31 mouse cellular contexts compared by ENCODE assay signal in the genomic region with DNA sequence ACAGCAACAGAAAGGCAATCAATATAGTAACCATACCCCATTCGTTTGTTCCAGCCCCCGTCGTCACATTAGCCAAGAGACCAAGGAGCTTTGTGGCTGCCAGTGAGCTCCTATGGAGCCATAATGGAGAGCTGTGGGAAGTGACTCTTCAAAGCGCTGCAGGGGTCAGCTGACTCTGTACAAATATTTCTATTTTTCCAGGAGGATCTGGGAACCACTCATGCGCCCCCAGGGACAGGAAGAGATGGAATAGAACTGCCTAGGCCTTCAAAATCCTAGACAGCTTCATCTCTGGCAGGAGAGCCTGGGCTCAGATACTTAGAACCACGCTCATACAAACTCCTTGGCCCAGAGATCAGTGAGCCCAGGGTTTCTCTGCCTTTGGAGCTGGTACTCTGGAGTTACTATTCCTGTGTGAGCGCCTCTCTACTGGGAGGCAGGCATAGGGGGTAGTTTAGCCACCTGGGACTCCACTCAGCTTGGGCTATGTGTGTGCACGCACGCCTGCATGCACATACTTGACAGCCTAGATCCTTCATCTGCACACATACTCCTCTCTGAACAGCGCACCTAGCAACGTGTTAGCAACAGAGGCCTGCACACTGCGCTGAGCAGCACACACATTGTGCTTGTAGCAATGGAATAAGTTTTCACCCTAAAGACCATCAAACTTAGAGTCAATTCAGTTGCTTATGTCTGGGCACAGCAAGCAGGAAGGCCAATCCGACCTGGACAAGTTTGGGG. TPM values are rescaled to one million over a fixed set of nuclear protein-coding genes. Genes with fewer than 3 reads are reported as not detected.
A peak's percentile ranks its signal among the peaks of the same experiment; 100 is the strongest.
DNase-seq lines count a peak whose midpoint lies in the region; ATAC-seq and TF ChIP-seq lines count a peak whose summit lies in the region.
"Had no signal": no experiment of that assay in that cellular context is flagged by ENCODE, and none has a peak within 500 bp of the region (broad histone marks: within the 10 kb centered on the region; RNA-seq: fewer than 3 reads in every experiment).

No protein-coding gene starts in this region.

- H3K9me3 ChIP-seq in hindbrain, embryonic 15.5 days: no peaks in the 10 kb centered on the region
- H3K9me3 ChIP-seq in hindbrain, embryonic 14.5 days (ENCODE audit: control insufficient read depth, low read length): no peaks in the 10 kb centered on the region
- no peaks in the 10 kb centered on the region for H3K9me3 ChIP-seq in neural tube, embryonic 13.5 days
- H3K9me3 ChIP-seq in neural tube, embryonic 15.5 days (replicated peaks): no peaks in the 10 kb centered on the region
- no peaks in the 10 kb centered on the region for H3K9me3 ChIP-seq in midbrain, embryonic 10.5 days (replicated peaks)
- H3K9me3 ChIP-seq: embryonic facial prominence, embryonic 12.5 days; embryonic facial prominence, embryonic 15.5 days; forebrain, embryonic 15.5 days; heart, embryonic 13.5 days; intestine, embryonic 15.5 days had no signal

- peak; percentile 18 for DNase-seq in gastrocnemius, adult 2 months
- no peak for DNase-seq in gastrocnemius, postnatal 25 days
- DNase-seq in hindbrain, embryonic 14.5 days (ENCODE audit: low spot score): no peak
- no peak for DNase-seq in midbrain, embryonic 10.5 days (ENCODE audit: low spot score)
- DNase-seq: adrenal gland, adult 2 months; adrenal gland, postnatal 14 days; B cell, adult 2 months; cerebellum, adult 18-20 months; cerebellum, adult 9-10 months; cerebellum, postnatal 14 days; heart, postnatal 4 days; kidney, adult 11 months had no signal

- H3K27ac ChIP-seq in gastrocnemius, adult 2 months: peak overlapping the region; percentile 70
- H3K27ac ChIP-seq in hindbrain, embryonic 15.5 days (replicated peaks): no peak overlapping the region
- no peak overlapping the region for H3K27ac ChIP-seq in hindbrain, embryonic 14.5 days
- H3K27ac ChIP-seq in neural tube, embryonic 13.5 days (replicated peaks): 0 out of 2 replicates have a peak overlapping the region, but pooled peaks have one; percentile 38
- no peak overlapping the region for H3K27ac ChIP-seq in neural tube, embryonic 15.5 days (replicated peaks)
- H3K27ac ChIP-seq in midbrain, embryonic 10.5 days (replicated peaks): no peak overlapping the region
- H3K27ac ChIP-seq: embryonic facial prominence, embryonic 12.5 days; embryonic facial prominence, embryonic 15.5 days; forebrain, embryonic 15.5 days; heart, embryonic 13.5 days; intestine, embryonic 15.5 days had no signal

- no peak overlapping the region for H3K4me2 ChIP-seq in hindbrain, embryonic 15.5 days
- no peak overlapping the region for H3K4me2 ChIP-seq in hindbrain, embryonic 14.5 days (replicated peaks)
- no peak overlapping the region for H3K4me2 ChIP-seq in neural tube, embryonic 13.5 days
- H3K4me2 ChIP-seq in neural tube, embryonic 15.5 days: no peak overlapping the region
- H3K4me2 ChIP-seq: embryonic facial prominence, embryonic 12.5 days; embryonic facial prominence, embryonic 15.5 days; forebrain, embryonic 15.5 days; heart, embryonic 13.5 days; intestine, embryonic 15.5 days had no signal

- 0 out of 2 replicates have a peak, but pooled peaks have one; percentile 9 for ATAC-seq in hindbrain, embryonic 15.5 days (ENCODE audit: low FRiP score, low read depth)
- ATAC-seq in hindbrain, embryonic 14.5 days (ENCODE audit: low FRiP score): no peak
- ATAC-seq in neural tube, embryonic 13.5 days (ENCODE audit: low read depth): no peak
- ATAC-seq in neural tube, embryonic 15.5 days (ENCODE audit: low FRiP score): no peak
- ATAC-seq: forebrain, embryonic 15.5 days; hindbrain, embryonic 16.5 days; intestine, embryonic 15.5 days; Patski had no signal

- H3K9ac ChIP-seq in hindbrain, embryonic 15.5 days: no peak overlapping the region
- no peak overlapping the region for H3K9ac ChIP-seq in hindbrain, embryonic 14.5 days
- H3K9ac ChIP-seq in neural tube, embryonic 13.5 days: no peak overlapping the region
- no peak overlapping the region for H3K9ac ChIP-seq in neural tube, embryonic 15.5 days (replicated peaks)
- H3K9ac ChIP-seq: embryonic facial prominence, embryonic 12.5 days; embryonic facial prominence, embryonic 15.5 days; forebrain, embryonic 15.5 days; heart, embryonic 13.5 days; intestine, embryonic 15.5 days had no signal

- no peak for TF ChIP-seq CTCF in gastrocnemius, adult 2 months (IDR thresholded peaks at IDR 0.05)

- WGBS in hindbrain, embryonic 15.5 days: 75% methylated on average over 13 of the region's 13 CpGs
- WGBS in hindbrain, embryonic 14.5 days: 80% methylated on average over 13 of the region's 13 CpGs
- WGBS in neural tube, embryonic 13.5 days: 75% methylated on average over 13 of the region's 13 CpGs
- 79% methylated on average over 13 of the region's 13 CpGs for WGBS in neural tube, embryonic 15.5 days
- 87% methylated on average over 13 of the region's 13 CpGs for WGBS in midbrain, embryonic 10.5 days

- no peaks in the 10 kb centered on the region for H3K27me3 ChIP-seq in hindbrain, embryonic 15.5 days
- no peaks in the 10 kb centered on the region for H3K27me3 ChIP-seq in hindbrain, embryonic 14.5 days (ENCODE audit: control insufficient read depth, insufficient read depth, low read length)
- H3K27me3 ChIP-seq in neural tube, embryonic 13.5 days: no peaks in the 10 kb centered on the region
- H3K27me3 ChIP-seq in neural tube, embryonic 15.5 days (replicated peaks): no peaks in the 10 kb centered on the region
- H3K27me3 ChIP-seq in midbrain, embryonic 10.5 days (ENCODE audit: low read depth, poor library complexity, severe bottlenecking): no peaks in the 10 kb centered on the region
- H3K27me3 ChIP-seq: CH12.LX; embryonic facial prominence, embryonic 12.5 days; embryonic facial prominence, embryonic 15.5 days; forebrain, embryonic 15.5 days; heart, embryonic 13.5 days; intestine, embryonic 15.5 days had no signal

- no peak overlapping the region for H3K4me3 ChIP-seq in gastrocnemius, adult 2 months
- no peak overlapping the region for H3K4me3 ChIP-seq in hindbrain, embryonic 15.5 days
- H3K4me3 ChIP-seq in hindbrain, embryonic 14.5 days (replicated peaks; ENCODE audit: low read length): no peak overlapping the region
- H3K4me3 ChIP-seq in neural tube, embryonic 13.5 days: no peak overlapping the region
- H3K4me3 ChIP-seq in neural tube, embryonic 15.5 days (replicated peaks): no peak overlapping the region
- no peak overlapping the region for H3K4me3 ChIP-seq in midbrain, embryonic 10.5 days
- H3K4me3 ChIP-seq: embryonic facial prominence, embryonic 12.5 days; embryonic facial prominence, embryonic 15.5 days; forebrain, embryonic 15.5 days; heart, embryonic 13.5 days; intestine, embryonic 15.5 days had no signal

- H3K36me3 ChIP-seq in hindbrain, embryonic 15.5 days: 0 out of 2 replicates have a peak, but pooled peaks cover 8% of the 10 kb centered on the region
- peaks cover 7% of the 10 kb centered on the region; the same call in 1 of the 2 replicates for H3K36me3 ChIP-seq in hindbrain, embryonic 14.5 days (replicated peaks; ENCODE audit: control insufficient read depth, insufficient read depth)
- H3K36me3 ChIP-seq in neural tube, embryonic 13.5 days: peaks cover 18% of the 10 kb centered on the region
- H3K36me3 ChIP-seq in neural tube, embryonic 15.5 days: peaks cover 15% of the 10 kb centered on the region
- 0 out of 2 replicates have a peak, but pooled peaks cover 2% of the 10 kb centered on the region for H3K36me3 ChIP-seq in midbrain, embryonic 10.5 days
- H3K36me3 ChIP-seq: embryonic facial prominence, embryonic 12.5 days; embryonic facial prominence, embryonic 15.5 days; forebrain, embryonic 15.5 days; G1E; intestine, embryonic 15.5 days had no signal

- intact Hi-C loops in gastrocnemius, adult 2 months (cut with DNase I): no loop called here

- H3K4me1 ChIP-seq in hindbrain, embryonic 15.5 days (replicated peaks): no peaks in the 10 kb centered on the region
- no peaks in the 10 kb centered on the region for H3K4me1 ChIP-seq in hindbrain, embryonic 14.5 days (replicated peaks; ENCODE audit: control insufficient read depth, insufficient read depth, low read length)
- peaks cover 20% of the 10 kb centered on the region for H3K4me1 ChIP-seq in neural tube, embryonic 13.5 days (replicated peaks)
- no peaks in the 10 kb centered on the region for H3K4me1 ChIP-seq in neural tube, embryonic 15.5 days
- no peaks in the 10 kb centered on the region for H3K4me1 ChIP-seq in midbrain, embryonic 10.5 days
- H3K4me1 ChIP-seq: embryonic facial prominence, embryonic 12.5 days; embryonic facial prominence, embryonic 15.5 days; forebrain, embryonic 15.5 days had no signal

RNA-seq across cellular contexts. Expression of a gene that starts 21.1 kb away (rescaled TPM):
- not detected for total RNA-seq in gastrocnemius, adult 2 months (2021)
- not detected for total RNA-seq in gastrocnemius, postnatal 25 days (2021)
- not detected in 2 replicates for polyA plus RNA-seq in hindbrain, embryonic 15.5 days (2015; fragmentation: Nextera tagmentation; extraction: Ambion mirVana)
- not detected in 2 replicates for polyA plus RNA-seq in hindbrain, embryonic 14.5 days (2014; fragmentation: Nextera tagmentation; extraction: Ambion mirVana)
- not detected in 2 replicates for polyA plus RNA-seq in neural tube, embryonic 13.5 days (2015; fragmentation: Nextera tagmentation; extraction: Ambion mirVana)
- not detected in 2 replicates for polyA plus RNA-seq in neural tube, embryonic 15.5 days (2015; fragmentation: Nextera tagmentation; extraction: Ambion mirVana)
- 0.12 TPM in 1 of 2 replicates, not detected in the other for polyA plus RNA-seq in midbrain, embryonic 10.5 days (2016; fragmentation: Nextera tagmentation; extraction: Ambion mirVana)
- total RNA-seq: adrenal gland, postnatal 14 days; G1E; gastrocnemius, adult 18-20 months; gastrocnemius, postnatal 14 days; heart, adult 8-10 months; heart, postnatal 14 days had no signal
- polyA plus RNA-seq: adrenal gland, adult 2 months; embryonic facial prominence, embryonic 15.5 days; forebrain, embryonic 11.5 days; forebrain, embryonic 15.5 days; G1E; heart, embryonic 13.5 days; heart, embryonic 16.5 days; hindbrain, embryonic 11.5 days; hindbrain, embryonic 16.5 days; intestine, embryonic 15.5 days; Patski had no signal

RNA-seq across cellular contexts. Expression of a gene that starts 55.8 kb away (rescaled TPM):
- total RNA-seq in gastrocnemius, adult 2 months (2021): not detected
- not detected for total RNA-seq in gastrocnemius, postnatal 25 days (2021)
- polyA plus RNA-seq in hindbrain, embryonic 15.5 days (2015; fragmentation: Nextera tagmentation; extraction: Ambion mirVana): 0.10 TPM in 1 of 2 replicates, not detected in the other
- polyA plus RNA-seq in hindbrain, embryonic 14.5 days (2014; fragmentation: Nextera tagmentation; extraction: Ambion mirVana): 0.16 TPM in 1 of 2 replicates, not detected in the other
- polyA plus RNA-seq in neural tube, embryonic 13.5 days (2015; fragmentation: Nextera tagmentation; extraction: Ambion mirVana): 0.15 TPM in 1 of 2 replicates, not detected in the other
- polyA plus RNA-seq in neural tube, embryonic 15.5 days (2015; fragmentation: Nextera tagmentation; extraction: Ambion mirVana): 0.22 TPM in 1 of 2 replicates, not detected in the other
- polyA plus RNA-seq in midbrain, embryonic 10.5 days (2016; fragmentation: Nextera tagmentation; extraction: Ambion mirVana): not detected in 2 replicates
- total RNA-seq: adrenal gland, adult 2 months; adrenal gland, postnatal 14 days; G1E; gastrocnemius, adult 18-20 months; gastrocnemius, postnatal 14 days; heart, adult 8-10 months; heart, postnatal 14 days had no signal
- polyA plus RNA-seq: adrenal gland, adult 2 months; embryonic facial prominence, embryonic 12.5 days; forebrain, embryonic 11.5 days; G1E; Patski had no signal

Comparison
In these comparisons a context has a peak if more than half of its experiments do, and no peak if none do; other contexts are left out.
1. H3K27ac ChIP-seq: peak in gastrocnemius, adult 2 months (single experiment) and neural tube, embryonic 13.5 days (single experiment); none in hindbrain, embryonic 15.5 days (single experiment), hindbrain, embryonic 14.5 days (single experiment), neural tube, embryonic 15.5 days (single experiment) and midbrain, embryonic 10.5 days (single experiment).